Mouse (Mus musculus) embryonic stem cell, embryonic (primary cell): ENCODE measurements around the gene Pklr.

Source experiments
- CTCF ChIA-PET, 4 experiments: fragments of 300-600 bp in 2 of 4; fragments of 350-600 bp in 2 of 4; sonication (Branson Sonifier 250); formaldehyde crosslinking; loops; one replicate each; lab custom pipeline; 2022; ENCODE audit warnings: inconsistent platforms in 2 of 4; lab: Charles Lee
- POLR2A ChIA-PET, 4 experiments: fragments of 300-600 bp in 2 of 4; fragments of 350-600 bp in 2 of 4; sonication (Branson Sonifier 250); formaldehyde crosslinking; loops; one replicate each; lab custom pipeline; 2022; ENCODE audit warnings: antibody characterized with exemption in 4 of 4, inconsistent platforms in 1 of 4; lab: Charles Lee

The Pklr gene

DNA sequence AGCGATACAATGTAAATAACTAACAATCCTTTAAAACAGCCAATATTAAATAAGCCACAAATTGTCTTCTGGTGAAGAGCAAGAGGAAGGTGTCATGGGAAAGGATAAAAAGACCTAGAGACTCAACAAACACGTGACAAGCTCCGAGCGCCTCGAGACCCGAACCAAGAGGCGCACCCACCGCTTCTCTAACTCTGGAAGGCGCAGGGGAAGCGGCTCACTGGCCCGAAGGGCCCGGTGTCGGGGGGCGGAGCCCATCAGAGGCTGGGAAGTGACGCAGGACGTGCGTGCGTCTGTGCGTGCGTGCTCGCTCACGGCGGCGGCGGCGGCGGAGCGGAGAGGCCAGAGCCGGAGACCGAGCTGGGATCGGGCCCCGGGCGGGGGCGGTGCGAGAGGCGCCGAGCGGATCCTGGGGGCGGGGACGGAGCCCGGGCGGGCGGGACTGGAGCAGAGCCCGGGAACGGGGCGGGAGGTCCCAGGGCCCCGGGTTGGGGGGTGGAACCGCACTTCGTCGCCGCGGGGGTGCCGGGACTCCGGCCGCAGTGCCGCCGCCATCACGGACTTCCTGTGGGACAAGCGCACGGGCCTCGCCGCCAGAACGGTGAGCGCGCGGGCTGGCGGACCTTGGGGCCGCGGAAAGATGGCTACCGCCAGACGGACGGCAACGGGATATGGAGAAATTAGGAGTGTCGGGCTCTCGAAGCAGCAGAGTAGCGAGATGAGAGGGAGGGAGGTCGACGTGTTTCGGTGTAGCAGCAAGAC lies 28.7 kb downstream of the Pklr start, which contains the start of gene Clk2:
Gene Clk2 (plus strand): TSS at position 290 of the 762 bp plus-strand sequence.
- ChIA-PET CTCF (interaction anchor here in 1 of 4 experiments (0.9 to 1.8 kb wide), 7 partner anchors 18 to 1005 kb away, joined by 3 to 7 read pairs (median 5); partner anchors contain the start of genes Fam189b and Pklr), POLR2A (interaction anchor here (0.6 to 7.1 kb wide), 37 partner anchors 9 to 884 kb away, joined by 3 to 61 read pairs (median 5); partner anchors contain the start of genes Scamp3 (in 4 of the 4), Fam189b (in 3 of the 4), Fdps (in 2 of the 4) and Cks1b (in 1 of the 4))

DNA sequence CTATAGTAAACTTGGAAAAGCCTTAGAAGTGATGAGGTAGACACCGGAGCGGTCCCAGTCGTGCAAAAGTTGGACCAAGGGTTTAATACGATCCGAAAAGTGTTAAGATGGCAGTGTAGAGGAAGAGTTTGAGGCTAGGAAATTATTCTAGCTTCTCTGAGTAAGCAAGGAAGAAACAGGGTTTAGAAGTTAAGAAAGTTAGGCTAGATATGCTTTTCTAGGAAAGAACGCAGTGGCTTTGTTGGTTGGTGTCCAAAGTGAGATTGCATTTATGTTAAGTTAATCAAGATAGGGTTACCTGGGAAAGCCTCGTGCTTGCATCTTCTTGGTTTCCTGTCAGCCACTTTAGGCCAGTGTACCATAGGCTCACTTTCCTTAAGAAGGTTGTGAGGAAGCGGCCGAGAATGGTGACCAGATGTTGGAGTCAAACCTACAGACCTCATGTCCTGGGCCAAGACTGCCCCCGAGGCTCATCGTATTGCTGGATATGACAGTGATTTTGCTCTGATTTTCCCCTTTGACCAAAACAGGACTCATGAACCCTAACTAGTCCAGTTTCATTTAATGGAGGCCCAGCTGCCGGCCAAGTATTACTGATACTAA lies 29.4 kb downstream of the Pklr start:
- POLR2A ChIA-PET: interaction anchor here (0.8 to 7.1 kb wide), 23 partner anchors 8 to 289 kb away, joined by 3 to 61 read pairs (median 5); partner anchors contain the start of genes Scamp3 (in 3 of the 4), Fam189b (in 2 of the 4), Cks1b (in 1 of the 4) and Fdps (in 1 of the 4)
- CTCF ChIA-PET: interaction anchor here in 1 of 4 experiments (1.2 to 1.8 kb wide), 4 partner anchors 18 to 78 kb away, joined by 3 to 7 read pairs (median 6); partner anchors contain the start of genes Fam189b and Pklr

DNA sequence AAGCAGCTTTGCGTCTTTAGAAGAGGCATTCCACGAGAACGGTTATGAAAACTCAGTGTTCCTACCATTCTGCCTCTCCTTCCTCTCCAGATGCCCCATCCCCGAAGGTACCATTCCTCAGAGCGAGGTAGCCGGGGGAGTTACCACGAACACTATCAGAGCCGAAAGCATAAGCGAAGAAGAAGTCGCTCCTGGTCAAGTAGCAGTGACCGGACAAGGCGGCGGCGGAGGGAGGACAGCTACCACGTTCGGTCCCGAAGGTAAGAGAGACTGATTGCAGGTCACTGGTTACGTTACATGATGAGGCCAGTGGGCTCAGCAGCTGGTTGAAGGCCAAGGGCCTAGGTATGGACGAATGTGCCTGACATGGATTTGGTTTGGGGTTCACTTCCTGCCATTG lies 31.0 kb downstream of the Pklr start:
- POLR2A ChIA-PET: interaction anchor here in 2 of 4 experiments (0.7 to 7.1 kb wide), 6 partner anchors 10 to 1097 kb away, joined by 3 to 61 read pairs (median 7); partner anchors contain the start of genes Scamp3 (in 2 of the 2) and Fdps (in 1 of the 2)

DNA sequence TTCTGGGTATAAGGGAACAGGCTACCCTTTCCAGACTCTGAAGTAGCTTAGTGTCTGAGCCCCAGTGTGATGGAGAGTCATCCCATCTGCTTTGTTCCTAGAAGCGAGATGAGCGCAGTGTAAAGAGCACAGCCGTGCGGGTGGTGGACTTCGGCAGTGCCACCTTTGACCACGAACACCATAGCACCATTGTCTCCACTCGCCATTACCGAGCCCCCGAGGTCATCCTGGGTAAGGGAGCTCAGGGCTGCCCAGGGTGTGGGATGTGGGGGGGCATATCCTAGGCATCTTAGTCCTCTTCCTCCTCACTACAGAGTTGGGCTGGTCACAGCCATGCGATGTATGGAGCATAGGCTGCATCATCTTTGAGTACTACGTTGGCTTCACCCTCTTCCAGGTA lies 38.9 kb downstream of the Pklr start:
- CTCF ChIA-PET: no interaction called here

More for the DNA sequence above, 31.0 kb downstream of the Pklr start:
- CTCF ChIA-PET: interaction anchor here in 3 of 4 experiments (0.6 to 0.8 kb wide), 3 partner anchors 10 to 193 kb away, joined by 3 to 4 read pairs (median 3); partner anchors contain the start of gene Scamp3 (in 1 of the 3)

DNA sequence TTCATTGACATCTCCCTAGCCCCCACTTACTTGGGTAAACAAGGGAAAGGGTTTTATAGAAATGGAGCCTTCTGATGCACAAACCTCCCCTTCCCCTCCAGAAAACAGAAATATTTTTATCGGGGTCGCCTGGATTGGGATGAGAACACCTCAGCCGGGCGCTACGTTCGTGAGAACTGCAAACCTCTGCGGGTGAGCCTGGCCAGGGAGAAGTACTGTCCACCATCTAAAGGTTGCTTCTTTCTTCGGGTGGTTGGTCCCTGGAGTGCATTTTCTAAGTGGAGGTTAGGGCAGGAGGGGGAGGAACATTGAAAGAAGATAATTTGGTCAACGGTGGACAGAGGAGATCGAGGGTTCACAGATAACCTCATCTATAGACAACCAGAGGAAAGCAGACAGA lies 39.6 kb downstream of the Pklr start:
- ChIA-PET CTCF (interaction anchor here in 2 of 4 experiments (0.6 to 0.8 kb wide), 2 partner anchors 39 to 1428 kb away, joined by 4 to 5 read pairs; no protein-coding TSS in a partner anchor), POLR2A (interaction anchor here in 3 of 4 experiments (0.7 to 5.1 kb wide), 8 partner anchors 9 to 28 kb away, joined by 3 to 61 read pairs (median 10); partner anchors contain the start of genes Clk2 (in 3 of the 3), Gba (in 1 of the 3) and Hcn3 (in 1 of the 3))

More for the DNA sequence above, 38.9 kb downstream of the Pklr start:
- POLR2A ChIA-PET: interaction anchor here in 2 of 4 experiments (0.7 to 5.1 kb wide), 4 partner anchors 9 to 51 kb away, joined by 3 to 55 read pairs (median 8); partner anchors contain the start of gene Clk2 (in 1 of the 2)

DNA sequence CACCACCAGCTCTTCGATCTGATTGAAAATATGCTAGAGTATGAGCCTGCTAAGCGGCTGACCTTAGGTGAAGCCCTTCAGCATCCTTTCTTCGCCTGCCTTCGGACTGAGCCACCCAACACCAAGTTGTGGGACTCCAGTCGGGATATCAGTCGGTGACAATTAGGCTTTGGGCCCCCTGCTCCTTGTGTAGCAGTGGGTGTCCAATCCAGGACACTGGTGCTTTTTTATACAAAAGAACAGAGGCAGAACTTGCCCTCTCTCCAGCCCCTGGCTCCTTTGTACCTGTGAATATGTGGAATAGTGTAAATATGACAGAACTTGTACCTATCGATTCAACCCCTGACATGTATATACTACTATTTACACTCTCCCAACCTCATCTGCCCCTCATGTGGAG lies 40.5 kb downstream of the Pklr start:
- ChIA-PET CTCF (interaction anchor here in 2 of 4 experiments (0.6 to 1.7 kb wide), 8 partner anchors 40 to 237 kb away, joined by 3 to 4 read pairs (median 3); partner anchors contain the start of genes Krtcap2 (in 1 of the 2) and Trim46 (in 1 of the 2)), POLR2A (interaction anchor here (0.6 to 5.1 kb wide), 36 partner anchors 9 to 1144 kb away, joined by 3 to 61 read pairs (median 6); partner anchors contain the start of genes Clk2 (in 4 of the 4), Gba (in 2 of the 4), Hcn3 (in 2 of the 4) and Fdps (in 1 of the 4))

DNA sequence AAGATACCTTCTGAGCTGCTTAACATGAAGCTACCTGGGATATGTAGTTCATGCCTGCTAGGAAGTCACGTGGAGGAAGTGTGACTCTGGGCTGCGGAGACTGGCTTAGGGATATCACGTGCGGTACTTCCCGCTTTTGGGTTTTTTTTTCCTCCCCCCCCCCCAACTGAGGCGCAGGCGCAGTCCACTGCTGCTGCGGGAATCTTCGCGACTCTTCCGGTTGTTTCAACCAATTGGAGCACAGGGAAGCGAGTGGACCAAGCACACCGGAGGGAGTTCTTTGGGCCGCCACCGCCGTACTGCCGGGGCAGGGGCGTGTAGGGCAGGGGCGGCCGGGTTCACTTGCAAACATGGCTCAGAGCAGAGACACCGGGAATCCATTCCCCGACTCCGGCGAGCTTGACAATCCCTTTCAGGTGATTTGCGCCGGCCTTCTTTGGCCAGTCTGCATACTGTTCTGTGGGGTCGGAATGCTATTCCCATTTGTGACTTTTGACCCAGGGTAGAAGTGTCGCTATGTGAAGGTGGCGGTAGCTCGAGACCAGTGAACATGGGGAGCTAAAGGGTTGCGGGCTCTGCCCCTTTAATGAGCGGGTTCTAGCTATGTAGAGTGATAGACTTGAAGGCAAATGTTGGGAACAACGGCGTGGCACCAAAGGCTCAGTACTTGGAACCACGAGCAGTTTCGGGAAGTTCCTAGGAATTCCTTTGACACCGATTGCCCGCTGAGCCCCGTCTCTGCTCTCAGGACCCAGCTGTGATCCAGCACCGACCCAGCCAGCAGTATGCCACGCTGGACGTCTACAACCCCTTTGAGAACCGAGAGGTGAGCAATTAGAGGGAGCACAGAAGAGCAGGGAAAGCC lies 41.5 kb downstream of the Pklr start, which contains the start of gene Scamp3:
Gene Scamp3 (plus strand): TSS at position 232 of the 865 bp plus-strand sequence.
- POLR2A ChIA-PET: interaction anchor here (0.5 to 5.1 kb wide), 70 partner anchors 8 to 1143 kb away, joined by 3 to 61 read pairs (median 4); partner anchors contain the start of genes Clk2 (in 4 of the 4), Hcn3 (in 3 of the 4), Efna1 (in 2 of the 4) and Gba (in 2 of the 4)

DNA sequence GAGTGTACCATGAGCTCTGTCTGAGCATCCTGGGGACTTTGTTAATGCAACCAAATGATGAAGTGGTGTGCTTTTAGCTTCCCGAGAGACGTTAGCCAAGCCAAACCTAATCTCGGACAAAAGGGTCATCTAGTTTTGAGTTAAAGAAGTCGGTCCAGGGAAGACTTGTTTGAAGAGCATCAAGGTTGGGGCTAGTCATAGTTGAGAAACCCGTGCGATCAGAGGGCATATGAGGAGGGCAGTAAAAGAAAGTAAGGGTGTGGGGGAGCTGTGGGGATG lies 42.1 kb downstream of the Pklr start:
- POLR2A ChIA-PET: interaction anchor here (0.5 to 5.1 kb wide), 53 partner anchors 9 to 633 kb away, joined by 3 to 61 read pairs (median 5); partner anchors contain the start of genes Clk2 (in 4 of the 4), Hcn3 (in 3 of the 4), Gba (in 2 of the 4) and Pklr (in 2 of the 4)
- CTCF ChIA-PET: interaction anchor here in 3 of 4 experiments (0.5 to 1.7 kb wide), 5 partner anchors 16 to 556 kb away, joined by 3 to 9 read pairs (median 4); partner anchors contain the start of gene Hcn3 (in 1 of the 3)

More for the DNA sequence above, 41.5 kb downstream of the Pklr start, which contains the start of gene Scamp3:
- CTCF ChIA-PET: interaction anchor here (0.5 to 1.7 kb wide), 17 partner anchors 11 to 556 kb away, joined by 3 to 9 read pairs (median 3); partner anchors contain the start of genes Hcn3 (in 2 of the 4), Krtcap2 (in 1 of the 4) and Trim46 (in 1 of the 4)

DNA sequence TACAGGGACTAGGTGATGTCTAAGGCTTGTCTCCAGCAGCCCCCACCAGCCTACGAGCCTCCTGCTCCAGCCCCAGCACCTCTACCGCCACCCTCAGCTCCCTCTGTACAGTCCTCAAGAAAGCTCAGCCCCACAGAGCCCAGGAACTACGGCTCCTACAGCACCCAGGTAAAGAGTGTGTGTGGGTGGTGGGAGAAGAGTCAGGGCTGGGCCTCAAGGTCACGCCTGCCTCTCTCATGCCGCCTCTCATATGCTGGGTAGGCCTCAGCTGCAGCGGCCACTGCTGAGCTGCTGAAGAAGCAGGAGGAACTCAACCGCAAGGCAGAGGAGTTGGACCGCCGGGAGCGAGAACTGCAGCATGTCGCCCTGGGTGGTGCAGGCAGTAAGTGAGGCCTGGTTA lies 43.1 kb downstream of the Pklr start:
- ChIA-PET POLR2A (interaction anchor here in 3 of 4 experiments (0.6 to 5.1 kb wide), 13 partner anchors 10 to 1425 kb away, joined by 3 to 61 read pairs (median 13); partner anchors contain the start of genes Clk2 (in 2 of the 3), Fdps (in 1 of the 3), Gba (in 1 of the 3) and Gm43738 (in 1 of the 3)), CTCF (interaction anchor here in 2 of 4 experiments (0.7 to 1.0 kb wide), 2 partner anchors 15 to 35 kb away, joined by 3 read pairs; partner anchors contain the start of gene Thbs3 (in 1 of the 2))

DNA sequence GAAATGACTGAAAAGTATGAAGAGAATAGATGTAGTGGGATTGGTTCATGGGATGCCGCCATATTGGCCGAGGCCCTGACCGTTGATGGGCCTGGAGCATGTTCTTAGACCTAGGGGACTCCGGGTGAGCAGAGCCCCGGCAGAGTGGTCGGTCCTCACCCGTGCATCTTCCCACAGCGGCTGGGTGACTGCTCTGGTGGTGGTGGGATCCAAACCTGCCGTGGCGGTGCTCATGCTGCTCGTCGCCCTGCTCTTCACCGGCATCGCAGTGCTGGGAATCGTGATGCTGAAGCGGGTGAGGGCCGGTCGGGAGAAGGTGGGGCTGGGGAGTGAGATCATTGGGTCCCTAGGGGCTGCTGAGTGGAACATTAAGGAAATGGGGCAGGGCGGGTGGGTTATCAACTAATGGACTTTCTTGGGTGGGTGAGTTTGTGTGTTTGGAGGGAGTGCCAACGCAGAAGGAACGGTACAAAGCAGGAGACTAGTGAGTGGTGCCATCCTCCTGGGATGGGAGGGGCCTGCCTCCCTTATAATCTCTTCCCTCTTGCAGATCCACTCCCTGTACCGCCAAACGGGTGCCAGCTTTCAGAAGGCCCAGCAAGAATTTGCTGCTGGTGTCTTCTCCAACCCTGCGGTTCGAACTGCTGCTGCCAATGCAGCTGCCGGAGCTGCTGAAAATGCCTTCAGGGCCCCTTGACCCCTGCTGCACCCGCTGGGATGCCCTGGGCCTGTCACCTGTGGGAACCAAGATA lies 46.0 kb downstream of the Pklr start:
- ChIA-PET CTCF (no interaction called here), POLR2A (interaction anchor here in 2 of 4 experiments (0.8 to 1.3 kb wide), 4 partner anchors 9 to 22 kb away, joined by 3 to 5 read pairs (median 3); partner anchors contain the start of gene Hcn3 (in 1 of the 2))

DNA sequence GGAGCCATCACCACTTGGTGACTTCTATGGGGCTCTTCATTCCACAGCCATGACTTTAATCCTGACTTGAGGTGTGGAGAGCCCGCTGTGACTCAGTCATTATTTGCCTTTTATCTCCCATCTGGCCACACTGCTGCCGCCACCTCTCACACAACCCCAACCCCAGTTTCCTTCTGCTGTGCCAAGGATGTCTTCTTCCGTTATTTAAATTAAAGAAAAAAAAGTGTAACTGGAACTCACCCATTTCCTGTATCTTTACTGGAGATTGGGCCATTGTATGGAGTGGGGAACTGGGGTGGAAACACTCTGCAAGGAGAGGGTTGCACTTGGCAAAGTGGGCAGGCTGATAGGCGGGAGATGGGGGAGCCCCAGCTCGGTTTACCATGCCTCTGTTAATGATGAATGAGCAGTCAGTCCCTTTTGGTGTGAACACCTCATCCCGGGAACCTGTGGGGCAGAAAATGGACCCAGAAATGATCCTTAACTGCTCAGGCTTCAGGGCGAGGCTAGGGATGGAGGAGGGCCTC lies 46.7 kb downstream of the Pklr start:
- CTCF ChIA-PET: interaction anchor here in 3 of 4 experiments (0.5 to 1.2 kb wide), 11 partner anchors 11 to 632 kb away, joined by 3 to 7 read pairs (median 4); partner anchors contain the start of genes Hcn3 (in 2 of the 3), Clk2 (in 1 of the 3) and Pklr (in 1 of the 3)

DNA sequence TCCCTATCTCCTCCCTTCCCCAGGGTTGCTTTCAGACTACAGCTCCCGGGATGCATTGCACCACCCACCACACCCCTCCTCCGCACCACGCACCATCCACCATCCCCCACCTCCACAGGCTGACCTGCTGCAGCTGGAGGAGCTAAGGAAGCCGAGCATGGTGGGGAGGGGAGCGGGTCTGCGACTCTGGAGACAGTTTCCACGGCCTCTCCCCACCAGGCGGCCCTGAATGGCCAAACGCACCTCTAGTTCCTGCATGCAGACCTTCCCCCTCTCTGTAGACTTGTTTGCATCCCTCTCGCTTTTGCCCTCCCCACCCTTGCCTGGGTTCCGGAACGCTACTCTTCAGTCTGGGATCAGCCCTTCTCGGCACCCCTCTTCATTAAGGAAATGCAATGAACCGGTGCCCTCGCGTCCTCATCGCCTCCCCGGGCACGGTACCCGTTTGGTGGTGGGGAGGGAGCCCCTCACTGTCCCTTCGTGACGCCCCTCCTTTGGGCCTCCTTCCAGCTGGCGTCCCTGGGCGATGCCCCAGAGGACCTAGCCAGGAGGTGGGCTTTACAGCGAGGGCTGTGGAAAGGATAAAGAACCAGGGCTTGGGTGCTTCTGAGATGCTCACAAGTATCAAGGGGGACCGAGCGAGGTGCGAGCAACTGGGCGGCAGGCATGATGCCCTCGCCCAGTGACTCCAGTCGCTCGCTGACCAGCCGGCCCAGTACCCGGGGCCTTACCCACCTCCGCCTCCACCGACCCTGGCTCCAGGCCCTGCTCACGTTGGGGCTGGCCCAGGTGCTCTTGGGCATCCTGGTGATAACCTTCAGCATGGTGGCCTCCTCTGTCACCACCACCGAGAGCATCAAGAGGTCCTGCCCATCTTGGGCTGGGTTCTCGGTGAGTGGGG lies 47.4 kb downstream of the Pklr start, which contains the start of gene Fam189b:
Gene Fam189b (plus strand): TSS at position 86 of the 901 bp plus-strand sequence.
- POLR2A ChIA-PET: interaction anchor here (0.5 to 2.6 kb wide), 39 partner anchors 9 to 210 kb away, joined by 3 to 10 read pairs (median 3); partner anchors contain the start of genes Clk2 (in 3 of the 4), Hcn3 (in 3 of the 4), Fdps (in 1 of the 4) and Gba (in 1 of the 4)
- CTCF ChIA-PET: interaction anchor here in 3 of 4 experiments (0.5 to 1.2 kb wide), 13 partner anchors 10 to 631 kb away, joined by 3 to 8 read pairs (median 4); partner anchors contain the start of genes Hcn3 (in 2 of the 3), Clk2 (in 1 of the 3) and Pklr (in 1 of the 3)

More for the DNA sequence above, 46.7 kb downstream of the Pklr start:
- POLR2A ChIA-PET: interaction anchor here in 3 of 4 experiments (0.5 to 2.6 kb wide), 35 partner anchors 9 to 90 kb away, joined by 3 to 10 read pairs (median 4); partner anchors contain the start of genes Clk2 (in 3 of the 3), Hcn3 (in 3 of the 3), Fdps (in 1 of the 3) and Gba (in 1 of the 3)

DNA sequence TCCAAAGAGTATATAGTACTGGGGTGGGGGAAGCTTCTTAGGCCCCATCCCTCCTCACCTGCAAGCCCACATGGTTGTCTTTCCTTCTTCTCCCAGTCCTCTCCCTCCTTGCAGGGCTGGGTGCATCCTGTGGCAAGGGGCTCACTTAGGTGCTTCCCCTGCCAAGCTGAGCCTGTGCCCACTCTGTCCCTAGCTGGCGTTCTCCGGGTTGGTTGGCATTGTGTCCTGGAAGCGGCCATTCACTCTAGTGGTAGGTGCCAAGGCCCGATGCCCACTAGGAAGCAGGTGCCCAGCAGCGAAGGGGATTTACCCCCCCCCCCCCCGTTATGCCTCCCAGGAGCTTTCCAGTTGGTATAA lies 48.0 kb downstream of the Pklr start:
- POLR2A ChIA-PET: interaction anchor here (0.6 to 2.6 kb wide), 11 partner anchors 10 to 209 kb away, joined by 3 to 8 read pairs (median 3); partner anchors contain the start of genes Hcn3 (in 1 of the 4), Krtcap2 (in 1 of the 4) and Trim46 (in 1 of the 4)
- CTCF ChIA-PET: interaction anchor here in 3 of 4 experiments (0.5 to 1.2 kb wide), 5 partner anchors 24 to 780 kb away, joined by 3 to 5 read pairs (median 4); partner anchors contain the start of genes Hcn3 (in 1 of the 3) and Pklr (in 1 of the 3)
